Mouse (Mus musculus): ENCODE measurements around the gene Dbndd2. TPM values are rescaled to one million over a fixed set of nuclear protein-coding genes. Genes with fewer than 3 reads are reported as not detected.

Dbndd2 gene
- polyA plus RNA-seq, 1 experiment from 2014 or later: 4.2 TPM

- WGBS: 84% methylated on average over 4 of the region's 4 CpGs
- no peaks in the 10 kb centered on the region for H3K27me3 ChIP-seq (ENCODE audit: control insufficient read depth, insufficient read depth, low read length)
- no peaks in the 10 kb centered on the region for H3K9me3 ChIP-seq (replicated peaks; ENCODE audit: control insufficient read depth, low read length)
- DNase-seq (ENCODE audit: low spot score) (no peak), ATAC-seq (replicated peaks; ENCODE audit: insufficient number of reproducible peaks, low FRiP score, low TSS enrichment, low read depth) (no peak)
- no peak overlapping the region for H3K4me3 ChIP-seq (ENCODE audit: low read depth, low read length)
- no peak overlapping the region for H3K4me2 ChIP-seq (ENCODE audit: low read depth, low read length)
- H3K9ac ChIP-seq (replicated peaks; ENCODE audit: low read length): no peak overlapping the region
- H3K36me3 ChIP-seq (replicated peaks; ENCODE audit: control insufficient read depth, insufficient read depth, low read depth, low read length): no peaks in the 10 kb centered on the region
- no peaks in the 10 kb centered on the region for H3K4me1 ChIP-seq (ENCODE audit: control insufficient read depth, insufficient read depth, low read length)
- no peak overlapping the region for H3K27ac ChIP-seq (replicated peaks; ENCODE audit: low read depth, low read length)
Measured at GRCm38 (mm10) chr2:164537003-164537402, 51.1 kb downstream of the Dbndd2 start.

- Histone ChIP-seq H3K9me3 (replicated peaks; ENCODE audit: control insufficient read depth, low read length) (no peaks in the 10 kb centered on the region), H3K27me3 (ENCODE audit: control insufficient read depth, insufficient read depth, low read length) (no peaks in the 10 kb centered on the region), H3K36me3 (replicated peaks; ENCODE audit: control insufficient read depth, insufficient read depth, low read depth, low read length) (no peaks in the 10 kb centered on the region), H3K4me2 (ENCODE audit: low read depth, low read length) (no peak overlapping the region), H3K9ac (replicated peaks; ENCODE audit: low read length) (no peak overlapping the region), H3K4me3 (ENCODE audit: low read depth, low read length) (no peak overlapping the region), H3K27ac (replicated peaks; ENCODE audit: low read depth, low read length) (no peak overlapping the region), H3K4me1 (ENCODE audit: control insufficient read depth, insufficient read depth, low read length) (no peaks in the 10 kb centered on the region)
- DNase-seq (ENCODE audit: low spot score): no peak
- no peak for ATAC-seq (replicated peaks; ENCODE audit: insufficient number of reproducible peaks, low FRiP score, low TSS enrichment, low read depth)
- WGBS: 37% methylated on average over 8 of the region's 8 CpGs
Measured at GRCm38 (mm10) chr2:164540652-164541427, 54.9 kb downstream of the Dbndd2 start.

GRCm38 (mm10) chr2:164542132-164542531 is 56.2 kb downstream of the Dbndd2 start:
- DNase-seq (ENCODE audit: low spot score): no peak
- Histone ChIP-seq H3K27me3 (ENCODE audit: control insufficient read depth, insufficient read depth, low read length) (no peaks in the 10 kb centered on the region), H3K36me3 (replicated peaks; ENCODE audit: control insufficient read depth, insufficient read depth, low read depth, low read length) (no peaks in the 10 kb centered on the region), H3K27ac (replicated peaks; ENCODE audit: low read depth, low read length) (no peak overlapping the region), H3K4me1 (ENCODE audit: control insufficient read depth, insufficient read depth, low read length) (no peaks in the 10 kb centered on the region), H3K4me3 (ENCODE audit: low read depth, low read length) (no peak overlapping the region), H3K4me2 (ENCODE audit: low read depth, low read length) (no peak overlapping the region), H3K9me3 (replicated peaks; ENCODE audit: control insufficient read depth, low read length) (no peaks in the 10 kb centered on the region), H3K9ac (replicated peaks; ENCODE audit: low read length) (no peak overlapping the region)
- ATAC-seq (replicated peaks; ENCODE audit: insufficient number of reproducible peaks, low FRiP score, low TSS enrichment, low read depth): no peak
- 78% methylated on average over 5 of the region's 5 CpGs for WGBS

DNA sequence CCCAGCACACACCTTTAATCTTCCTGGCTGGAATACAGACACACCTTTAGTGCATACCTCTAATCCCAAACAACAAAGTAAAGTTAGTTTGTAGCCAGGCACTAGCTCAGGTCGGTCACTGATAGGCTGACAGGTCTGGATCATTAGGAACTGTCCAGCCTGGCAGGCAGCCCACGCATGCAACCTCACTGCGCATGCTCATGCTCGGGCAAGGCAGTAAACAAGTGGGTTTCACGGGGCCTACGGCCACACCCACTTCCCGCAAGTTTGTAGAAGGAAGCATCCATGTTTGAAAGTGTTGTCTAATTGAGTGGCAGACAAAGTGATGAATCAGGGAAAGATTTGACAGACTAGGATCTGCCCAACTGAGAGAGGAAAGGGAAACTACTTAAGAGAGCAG is 56.7 kb downstream of the Dbndd2 start:
- Histone ChIP-seq H3K9ac (replicated peaks; ENCODE audit: low read length) (no peak overlapping the region), H3K27me3 (ENCODE audit: control insufficient read depth, insufficient read depth, low read length) (no peaks in the 10 kb centered on the region), H3K4me3 (ENCODE audit: low read depth, low read length) (no peak overlapping the region), H3K27ac (replicated peaks; ENCODE audit: low read depth, low read length) (no peak overlapping the region), H3K36me3 (replicated peaks; ENCODE audit: control insufficient read depth, insufficient read depth, low read depth, low read length) (no peaks in the 10 kb centered on the region), H3K4me1 (ENCODE audit: control insufficient read depth, insufficient read depth, low read length) (no peaks in the 10 kb centered on the region), H3K9me3 (replicated peaks; ENCODE audit: control insufficient read depth, low read length) (no peaks in the 10 kb centered on the region), H3K4me2 (ENCODE audit: low read depth, low read length) (no peak overlapping the region)
- 86% methylated on average over 7 of the region's 7 CpGs for WGBS
- DNase-seq (ENCODE audit: low spot score) (no peak), ATAC-seq (replicated peaks; ENCODE audit: insufficient number of reproducible peaks, low FRiP score, low TSS enrichment, low read depth) (no peak)

Other genes with a start within 250 kb of the Dbndd2 start
- gene Svs2, start 247.6 kb upstream of the Dbndd2 start, polyA plus RNA-seq (2014; fragmentation: Nextera tagmentation; extraction: Ambion mirVana): not detected in 2 replicates
- gene Svs3b, start 229.5 kb upstream of the Dbndd2 start, polyA plus RNA-seq (2014; fragmentation: Nextera tagmentation; extraction: Ambion mirVana): not detected in 2 replicates
- gene Svs4, start 207.6 kb upstream of the Dbndd2 start, polyA plus RNA-seq (2014; fragmentation: Nextera tagmentation; extraction: Ambion mirVana): not detected in 2 replicates
- not detected in 2 replicates for gene Svs3a, start 196.8 kb upstream of the Dbndd2 start, polyA plus RNA-seq (2014; fragmentation: Nextera tagmentation; extraction: Ambion mirVana)
- not detected in 2 replicates for gene Svs6, start 169.4 kb upstream of the Dbndd2 start, polyA plus RNA-seq (2014; fragmentation: Nextera tagmentation; extraction: Ambion mirVana)
- gene Svs5, start 153.4 kb upstream of the Dbndd2 start, polyA plus RNA-seq (2014; fragmentation: Nextera tagmentation; extraction: Ambion mirVana): not detected in 2 replicates
- 0.32 and 0.79 TPM in 2 replicates for gene Slpi, start 97.0 kb upstream of the Dbndd2 start, polyA plus RNA-seq (2014; fragmentation: Nextera tagmentation; extraction: Ambion mirVana)
- not detected in 2 replicates for gene Rbpjl, start 83.0 kb upstream of the Dbndd2 start, polyA plus RNA-seq (2014; fragmentation: Nextera tagmentation; extraction: Ambion mirVana)
- gene Matn4, start 80.9 kb upstream of the Dbndd2 start, polyA plus RNA-seq (2014; fragmentation: Nextera tagmentation; extraction: Ambion mirVana): 1.2 and 1.3 TPM in 2 replicates
- gene Sdc4, start 42.2 kb upstream of the Dbndd2 start, polyA plus RNA-seq (2014; fragmentation: Nextera tagmentation; extraction: Ambion mirVana): 19.2 and 24.1 TPM in 2 replicates
- 53.3 and 58.3 TPM in 2 replicates for gene Sys1, start 29.1 kb upstream of the Dbndd2 start, polyA plus RNA-seq (2014; fragmentation: Nextera tagmentation; extraction: Ambion mirVana)
- gene Gm20458, start 25.1 kb upstream of the Dbndd2 start, polyA plus RNA-seq (2014; fragmentation: Nextera tagmentation; extraction: Ambion mirVana): 2.6 and 4.3 TPM in 2 replicates
- not detected in 2 replicates for gene Trp53tg5, start 12.4 kb upstream of the Dbndd2 start, polyA plus RNA-seq (2014; fragmentation: Nextera tagmentation; extraction: Ambion mirVana)
- gene Pigt, start 11.4 kb downstream of the Dbndd2 start, polyA plus RNA-seq (2014; fragmentation: Nextera tagmentation; extraction: Ambion mirVana): 38.4 and 43.3 TPM in 2 replicates
- 47.1 and 52.2 TPM in 2 replicates for gene Wfdc2, start 76.3 kb downstream of the Dbndd2 start, polyA plus RNA-seq (2014; fragmentation: Nextera tagmentation; extraction: Ambion mirVana)
- gene Spint3, start 87.4 kb downstream of the Dbndd2 start, polyA plus RNA-seq (2014; fragmentation: Nextera tagmentation; extraction: Ambion mirVana): not detected in 2 replicates
- not detected in 2 replicates for gene Wfdc6a, start 99.3 kb downstream of the Dbndd2 start, polyA plus RNA-seq (2014; fragmentation: Nextera tagmentation; extraction: Ambion mirVana)
- gene Eppin, start 107.5 kb downstream of the Dbndd2 start, polyA plus RNA-seq (2014; fragmentation: Nextera tagmentation; extraction: Ambion mirVana): not detected in 2 replicates
- not detected in 2 replicates for gene Wfdc6b, start 127.4 kb downstream of the Dbndd2 start, polyA plus RNA-seq (2014; fragmentation: Nextera tagmentation; extraction: Ambion mirVana)
- not detected in 2 replicates for gene Wfdc8, start 127.5 kb downstream of the Dbndd2 start, polyA plus RNA-seq (2014; fragmentation: Nextera tagmentation; extraction: Ambion mirVana)
- gene Wfdc16, start 152.7 kb downstream of the Dbndd2 start, polyA plus RNA-seq (2014; fragmentation: Nextera tagmentation; extraction: Ambion mirVana): not detected in 2 replicates
- gene Wfdc10, start 169.9 kb downstream of the Dbndd2 start, polyA plus RNA-seq (2014; fragmentation: Nextera tagmentation; extraction: Ambion mirVana): not detected in 2 replicates
- not detected in 2 replicates for gene Wfdc9, start 170.5 kb downstream of the Dbndd2 start, polyA plus RNA-seq (2014; fragmentation: Nextera tagmentation; extraction: Ambion mirVana)
- not detected in 2 replicates for gene Wfdc11, start 188.0 kb downstream of the Dbndd2 start, polyA plus RNA-seq (2014; fragmentation: Nextera tagmentation; extraction: Ambion mirVana)
- not detected in 2 replicates for gene Wfdc13, start 199.0 kb downstream of the Dbndd2 start, polyA plus RNA-seq (2014; fragmentation: Nextera tagmentation; extraction: Ambion mirVana)
- not detected in 2 replicates for gene Spint4, start 212.4 kb downstream of the Dbndd2 start, polyA plus RNA-seq (2014; fragmentation: Nextera tagmentation; extraction: Ambion mirVana)
- not detected in 2 replicates for gene Spint5, start 229.2 kb downstream of the Dbndd2 start, polyA plus RNA-seq (2014; fragmentation: Nextera tagmentation; extraction: Ambion mirVana)

Data from embryonic facial prominence, embryonic 11.5 days (tissue).